Mouse (Mus musculus): ENCODE measurements around the gene Hacd2. TPM values are rescaled to one million over a fixed set of nuclear protein-coding genes. Genes with fewer than 3 reads are reported as not detected.

Gene Hacd2
- polyA plus RNA-seq, 1 experiment: 15.4 TPM

DNA sequence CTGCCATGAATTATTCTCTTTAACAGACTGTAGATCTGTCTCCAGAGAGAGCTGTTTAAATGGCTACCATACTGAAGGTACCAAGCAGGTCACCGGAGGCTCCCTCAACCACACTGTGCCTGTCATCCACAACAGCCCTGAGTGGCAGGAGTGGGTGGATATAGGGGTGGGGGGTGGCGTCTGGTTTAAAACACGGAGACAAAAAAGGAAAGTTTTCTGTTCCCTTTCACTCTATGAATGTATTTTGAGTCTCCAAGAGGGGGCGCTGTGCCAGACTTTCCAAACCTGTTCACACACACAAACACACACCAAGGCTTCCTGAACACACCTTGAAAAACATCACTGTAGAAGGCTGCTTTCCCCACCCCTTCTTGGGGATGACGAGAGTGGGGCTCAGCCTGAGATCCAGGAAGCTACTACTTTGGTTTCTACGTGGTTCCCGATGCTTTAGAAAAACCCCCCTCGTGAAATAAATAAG lies 89.0 kb downstream of the Hacd2 start:
- Histone ChIP-seq H3K36me3 (ENCODE audit: control insufficient read depth, insufficient read depth, low read length) (no peaks in the 10 kb centered on the region), H3K4me1 (replicated peaks; ENCODE audit: control insufficient read depth, insufficient read depth, low read length) (no peaks in the 10 kb centered on the region), H3K27me3 (ENCODE audit: control insufficient read depth, insufficient read depth, low read length) (no peaks in the 10 kb centered on the region), H3K4me3 (ENCODE audit: control insufficient read depth, insufficient read depth, low read length) (no peak overlapping the region), H3K27ac (ENCODE audit: control insufficient read depth, insufficient read depth, low read length) (no peak overlapping the region)
- DNase-seq: no peak
- 74% methylated on average over 8 of the region's 8 CpGs for WGBS
- no peak for TF ChIP-seq POLR2A (IDR thresholded peaks at IDR 0.05; ENCODE audit: control insufficient read depth, extremely low read depth, insufficient read depth, low read length, poor library complexity)
- no peak for TF ChIP-seq CTCF (IDR thresholded peaks at IDR 0.05; ENCODE audit: borderline replicate concordance, control insufficient read depth, extremely low read depth, insufficient read depth, low read length, poor library complexity)

DNA sequence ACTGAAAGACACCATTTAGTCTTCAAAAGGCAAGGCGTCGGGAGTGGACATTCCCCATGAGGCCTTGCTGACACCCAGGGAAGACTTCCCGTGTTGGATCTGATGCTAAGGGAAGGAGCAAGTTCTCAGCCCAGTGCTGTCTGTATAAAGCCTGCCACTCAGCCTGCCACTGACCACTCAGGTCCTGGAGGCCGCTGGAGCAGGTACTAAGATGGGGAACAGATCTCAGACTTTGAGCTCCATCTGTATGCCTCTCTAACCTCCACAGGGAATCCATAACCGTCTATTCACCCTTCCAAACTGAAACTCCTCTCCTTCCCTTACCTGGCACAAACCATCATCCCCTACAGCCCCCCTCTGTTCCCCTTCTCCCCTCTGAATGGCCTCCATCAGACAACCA lies 91.3 kb downstream of the Hacd2 start:
- no peak overlapping the region for H3K4me3 ChIP-seq (ENCODE audit: control insufficient read depth, insufficient read depth, low read length)
- H3K36me3 ChIP-seq (ENCODE audit: control insufficient read depth, insufficient read depth, low read length): no peaks in the 10 kb centered on the region
- TF ChIP-seq CTCF (IDR thresholded peaks at IDR 0.05; ENCODE audit: borderline replicate concordance, control insufficient read depth, extremely low read depth, insufficient read depth, low read length, poor library complexity) (no peak), POLR2A (IDR thresholded peaks at IDR 0.05; ENCODE audit: control insufficient read depth, extremely low read depth, insufficient read depth, low read length, poor library complexity) (no peak)
- no peaks in the 10 kb centered on the region for H3K4me1 ChIP-seq (replicated peaks; ENCODE audit: control insufficient read depth, insufficient read depth, low read length)
- H3K27me3 ChIP-seq (ENCODE audit: control insufficient read depth, insufficient read depth, low read length): no peaks in the 10 kb centered on the region
- no peak for DNase-seq
- H3K27ac ChIP-seq (ENCODE audit: control insufficient read depth, insufficient read depth, low read length): no peak overlapping the region
- 92% methylated on average over 5 of the region's 5 CpGs for WGBS

DNA sequence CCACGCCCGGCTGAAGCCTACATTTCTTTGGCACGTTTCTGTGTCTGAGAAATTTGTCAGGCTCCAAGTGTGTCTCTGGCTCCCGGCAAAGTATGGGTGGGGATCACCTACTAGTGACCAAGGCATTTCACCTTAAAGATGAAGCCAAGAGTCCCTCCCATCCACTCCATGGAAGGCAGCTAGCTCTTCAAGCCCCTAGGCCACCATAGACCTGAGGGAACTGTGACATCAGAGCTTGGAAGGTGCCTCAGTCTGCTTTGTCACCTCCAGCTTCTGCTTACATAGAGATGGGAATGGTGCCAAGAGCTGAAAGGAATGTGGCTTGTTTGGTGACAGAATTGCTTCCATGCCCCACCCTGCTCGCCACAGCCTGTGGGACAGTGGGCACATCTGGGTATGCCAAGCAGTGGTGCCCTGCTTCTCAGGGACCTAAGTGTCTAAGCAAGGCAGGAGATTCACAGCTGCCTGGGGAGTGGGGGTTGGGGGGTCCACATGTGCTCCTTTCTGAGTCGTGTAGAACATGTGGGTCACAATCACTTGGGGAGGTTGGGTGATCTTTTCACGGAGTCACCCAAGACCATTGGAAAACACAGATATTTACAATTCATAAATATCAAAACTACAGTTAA lies 94.2 kb downstream of the Hacd2 start:
- no peak for TF ChIP-seq CTCF (IDR thresholded peaks at IDR 0.05; ENCODE audit: borderline replicate concordance, control insufficient read depth, extremely low read depth, insufficient read depth, low read length, poor library complexity)
- no peak for TF ChIP-seq POLR2A (IDR thresholded peaks at IDR 0.05; ENCODE audit: control insufficient read depth, extremely low read depth, insufficient read depth, low read length, poor library complexity)
- no peak for DNase-seq
- no peaks in the 10 kb centered on the region for H3K4me1 ChIP-seq (replicated peaks; ENCODE audit: control insufficient read depth, insufficient read depth, low read length)
- H3K27ac ChIP-seq (ENCODE audit: control insufficient read depth, insufficient read depth, low read length): no peak overlapping the region
- no peak overlapping the region for H3K4me3 ChIP-seq (ENCODE audit: control insufficient read depth, insufficient read depth, low read length)
- H3K27me3 ChIP-seq (ENCODE audit: control insufficient read depth, insufficient read depth, low read length): no peaks in the 10 kb centered on the region
- WGBS: 86% methylated on average over 7 of the region's 7 CpGs
- H3K36me3 ChIP-seq (ENCODE audit: control insufficient read depth, insufficient read depth, low read length): no peaks in the 10 kb centered on the region

DNA sequence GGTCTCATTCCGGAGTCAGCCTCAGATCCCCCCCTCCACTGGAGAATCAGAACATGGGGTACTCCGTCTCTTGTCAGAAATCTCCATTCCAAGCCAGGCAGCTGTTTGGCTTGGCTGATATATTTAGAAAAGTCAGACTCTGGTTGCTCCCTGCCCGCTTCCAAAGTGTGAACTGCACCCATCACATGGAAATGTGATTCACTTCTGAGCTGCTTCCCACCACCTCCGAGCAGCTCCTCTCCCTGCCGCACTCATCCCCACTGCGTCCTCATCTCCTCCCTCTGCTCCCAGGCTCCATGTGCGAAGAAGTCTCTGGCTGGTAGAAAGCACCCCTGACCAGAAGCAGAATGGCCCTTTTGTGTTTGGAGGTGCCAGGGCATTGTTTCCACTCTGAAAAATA lies 95.2 kb downstream of the Hacd2 start:
- no peak for DNase-seq
- Histone ChIP-seq H3K36me3 (ENCODE audit: control insufficient read depth, insufficient read depth, low read length) (no peaks in the 10 kb centered on the region), H3K4me1 (replicated peaks; ENCODE audit: control insufficient read depth, insufficient read depth, low read length) (no peaks in the 10 kb centered on the region), H3K27me3 (ENCODE audit: control insufficient read depth, insufficient read depth, low read length) (no peaks in the 10 kb centered on the region), H3K27ac (ENCODE audit: control insufficient read depth, insufficient read depth, low read length) (no peak overlapping the region), H3K4me3 (ENCODE audit: control insufficient read depth, insufficient read depth, low read length) (no peak overlapping the region)
- TF ChIP-seq POLR2A (IDR thresholded peaks at IDR 0.05; ENCODE audit: control insufficient read depth, extremely low read depth, insufficient read depth, low read length, poor library complexity): no peak
- TF ChIP-seq CTCF (IDR thresholded peaks at IDR 0.05; ENCODE audit: borderline replicate concordance, control insufficient read depth, extremely low read depth, insufficient read depth, low read length, poor library complexity): no peak
- 90% methylated on average over 7 of the region's 7 CpGs for WGBS

DNA sequence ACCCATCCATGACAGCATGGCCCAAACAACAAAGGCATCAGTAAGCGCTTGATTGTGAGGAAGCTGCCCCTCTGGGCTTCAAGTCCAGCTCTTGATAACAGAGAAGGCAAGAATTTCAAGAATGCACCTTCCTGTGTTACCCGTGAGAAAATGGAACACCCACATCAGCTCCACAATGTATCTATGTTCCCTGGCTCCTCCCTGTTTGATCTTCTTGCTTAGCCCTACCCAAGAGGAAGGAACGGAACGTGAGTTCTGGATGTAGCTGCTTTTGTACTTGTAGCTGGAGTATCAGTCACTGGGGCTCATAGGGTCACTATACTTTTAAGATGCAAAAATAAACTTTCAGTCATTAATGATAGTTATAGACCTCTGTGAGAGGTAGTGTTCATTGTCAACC lies 98.4 kb downstream of the Hacd2 start:
- TF ChIP-seq CTCF (IDR thresholded peaks at IDR 0.05; ENCODE audit: borderline replicate concordance, control insufficient read depth, extremely low read depth, insufficient read depth, low read length, poor library complexity) (no peak), POLR2A (IDR thresholded peaks at IDR 0.05; ENCODE audit: control insufficient read depth, extremely low read depth, insufficient read depth, low read length, poor library complexity) (no peak)
- Histone ChIP-seq H3K4me1 (replicated peaks; ENCODE audit: control insufficient read depth, insufficient read depth, low read length) (no peaks in the 10 kb centered on the region), H3K36me3 (ENCODE audit: control insufficient read depth, insufficient read depth, low read length) (no peaks in the 10 kb centered on the region), H3K27ac (ENCODE audit: control insufficient read depth, insufficient read depth, low read length) (no peak overlapping the region), H3K27me3 (ENCODE audit: control insufficient read depth, insufficient read depth, low read length) (no peaks in the 10 kb centered on the region), H3K4me3 (ENCODE audit: control insufficient read depth, insufficient read depth, low read length) (no peak overlapping the region)
- 85% methylated on average over 4 of the region's 4 CpGs for WGBS
- no peak for DNase-seq

DNA sequence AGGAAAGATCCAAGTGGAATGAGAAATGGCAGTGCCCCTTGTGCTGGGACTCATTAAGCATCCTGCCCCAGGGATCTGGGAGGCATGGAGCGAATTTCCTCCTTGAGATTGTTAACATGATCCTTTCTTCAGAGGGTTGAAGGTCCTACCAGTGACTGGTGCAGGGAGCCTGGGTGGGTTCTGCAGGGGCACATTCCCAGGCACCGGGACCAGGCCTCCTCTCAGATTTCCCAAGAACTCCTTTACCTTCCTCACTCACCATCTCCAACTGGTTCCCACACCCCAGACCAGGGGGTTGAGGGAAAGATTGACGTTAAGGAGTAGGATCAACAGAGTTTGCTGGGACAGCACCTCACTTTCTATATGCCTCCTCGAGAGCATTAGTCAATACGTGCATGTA lies 105.0 kb downstream of the Hacd2 start:
- H3K27me3 ChIP-seq (ENCODE audit: control insufficient read depth, insufficient read depth, low read length): no peaks in the 10 kb centered on the region
- H3K4me1 ChIP-seq (replicated peaks; ENCODE audit: control insufficient read depth, insufficient read depth, low read length): no peaks in the 10 kb centered on the region
- H3K27ac ChIP-seq (ENCODE audit: control insufficient read depth, insufficient read depth, low read length): no peak overlapping the region
- H3K36me3 ChIP-seq (ENCODE audit: control insufficient read depth, insufficient read depth, low read length): no peaks in the 10 kb centered on the region
- no peak for TF ChIP-seq POLR2A (IDR thresholded peaks at IDR 0.05; ENCODE audit: control insufficient read depth, extremely low read depth, insufficient read depth, low read length, poor library complexity)
- no peak for TF ChIP-seq CTCF (IDR thresholded peaks at IDR 0.05; ENCODE audit: borderline replicate concordance, control insufficient read depth, extremely low read depth, insufficient read depth, low read length, poor library complexity)
- no peak for DNase-seq
- H3K4me3 ChIP-seq (ENCODE audit: control insufficient read depth, insufficient read depth, low read length): no peak overlapping the region
- 93% methylated on average over 5 of the region's 5 CpGs for WGBS

DNA sequence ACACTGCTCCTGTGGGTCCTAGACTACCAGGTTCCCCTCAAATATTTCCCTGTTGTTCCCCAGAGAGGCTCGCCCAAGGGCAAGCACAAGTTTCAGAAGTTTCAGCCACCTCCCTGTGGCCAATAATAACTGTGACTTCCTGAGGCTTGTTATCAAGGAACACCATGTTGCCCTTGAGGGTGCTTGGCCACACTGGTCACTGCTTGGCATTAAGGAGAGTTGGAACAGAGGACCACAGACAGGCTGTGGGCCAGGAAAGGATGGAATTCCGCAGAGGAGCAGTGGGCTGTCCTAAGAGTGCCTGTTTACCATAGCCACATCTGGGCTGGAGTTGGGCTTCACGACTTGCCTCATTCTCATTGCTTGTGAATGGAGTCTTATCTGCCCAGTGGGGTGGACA lies 107.9 kb downstream of the Hacd2 start:
- Histone ChIP-seq H3K4me3 (ENCODE audit: control insufficient read depth, insufficient read depth, low read length) (no peak overlapping the region), H3K36me3 (ENCODE audit: control insufficient read depth, insufficient read depth, low read length) (no peaks in the 10 kb centered on the region), H3K27ac (ENCODE audit: control insufficient read depth, insufficient read depth, low read length) (no peak overlapping the region), H3K4me1 (replicated peaks; ENCODE audit: control insufficient read depth, insufficient read depth, low read length) (no peaks in the 10 kb centered on the region), H3K27me3 (ENCODE audit: control insufficient read depth, insufficient read depth, low read length) (no peaks in the 10 kb centered on the region)
- TF ChIP-seq POLR2A (IDR thresholded peaks at IDR 0.05; ENCODE audit: control insufficient read depth, extremely low read depth, insufficient read depth, low read length, poor library complexity) (no peak), CTCF (IDR thresholded peaks at IDR 0.05; ENCODE audit: borderline replicate concordance, control insufficient read depth, extremely low read depth, insufficient read depth, low read length, poor library complexity) (no peak)
- WGBS: 81% methylated on average over 3 of the region's 3 CpGs
- no peak for DNase-seq

All from thymus, adult 2 months (tissue).